Mouse (Mus musculus) gonadal fat pad, adult 2 months (tissue): ENCODE data around the gene Tbcel. TPM values are rescaled to one million over a fixed set of nuclear protein-coding genes. Genes with fewer than 3 reads are reported as not detected.
A peak's percentile ranks its signal among the peaks of the same experiment; 100 is the strongest.

Source experiments
- DNase-seq: peaks from one replicate; pipeline ENCODE4 v3.0.0-alpha.2; 2012; ENCODE audit warnings: low read depth
- polyA plus RNA-seq: library from polyadenylated mRNA; depleted of rRNA; stranded (reverse); fragments of >200 nt; gene quantifications from 2 replicates; pipeline ENCODE4 v1.2.3, GENCODE M21; 2012

Gene Tbcel
- polyA plus RNA-seq, 1 experiment: 9.0 TPM

- DNase-seq: no peak
Measured at GRCm38 (mm10) chr9:42449043-42449442, 58.6 kb downstream of the Tbcel start.

- no peak for DNase-seq
Measured at GRCm38 (mm10) chr9:42442100-42442499, 65.5 kb downstream of the Tbcel start.

- DNase-seq: no peak
Measured at GRCm38 (mm10) chr9:42441234-42441633, 66.4 kb downstream of the Tbcel start.

GRCm38 (mm10) chr9:42439446-42439845, 68.2 kb downstream of the Tbcel start:
- no peak for DNase-seq

- DNase-seq: no peak
Measured at GRCm38 (mm10) chr9:42432155-42432554, 75.5 kb downstream of the Tbcel start.

GRCm38 (mm10) chr9:42431606-42432005, 76.0 kb downstream of the Tbcel start:
- DNase-seq: peak; percentile 65

- DNase-seq: no peak
Measured at GRCm38 (mm10) chr9:42428060-42428924, 79.3 kb downstream of the Tbcel start.

- no peak for DNase-seq
Measured at GRCm38 (mm10) chr9:42426661-42427358, 80.8 kb downstream of the Tbcel start.

- DNase-seq: no peak
Measured at GRCm38 (mm10) chr9:42423649-42424048, 84.0 kb downstream of the Tbcel start.

GRCm38 (mm10) chr9:42419687-42420086, 87.9 kb downstream of the Tbcel start:
- no peak for DNase-seq

- DNase-seq: no peak
Measured at GRCm38 (mm10) chr9:42418786-42419185, 88.8 kb downstream of the Tbcel start.

- DNase-seq: no peak
Measured at GRCm38 (mm10) chr9:42417352-42417952, 90.2 kb downstream of the Tbcel start.

GRCm38 (mm10) chr9:42415184-42415583, 92.4 kb downstream of the Tbcel start:
- no peak for DNase-seq

GRCm38 (mm10) chr9:42413345-42413744, 94.3 kb downstream of the Tbcel start:
- no peak for DNase-seq

- DNase-seq: no peak
Measured at GRCm38 (mm10) chr9:42411296-42411695, 96.3 kb downstream of the Tbcel start.

GRCm38 (mm10) chr9:42405736-42406135, 101.9 kb downstream of the Tbcel start:
- no peak for DNase-seq

GRCm38 (mm10) chr9:42401486-42401885, 106.1 kb downstream of the Tbcel start:
- no peak for DNase-seq

GRCm38 (mm10) chr9:42399829-42400228, 107.8 kb downstream of the Tbcel start, which contains the start of gene Tecta:
Tecta (minus strand) TSS chr9:42399929.
- no peak for DNase-seq

GRCm38 (mm10) chr9:42396141-42396540, 111.5 kb downstream of the Tbcel start:
- no peak for DNase-seq

GRCm38 (mm10) chr9:42394903-42395302, 112.7 kb downstream of the Tbcel start:
- DNase-seq: no peak

- no peak for DNase-seq
Measured at GRCm38 (mm10) chr9:42394321-42394720, 113.3 kb downstream of the Tbcel start.

GRCm38 (mm10) chr9:42392927-42393326, 114.7 kb downstream of the Tbcel start:
- DNase-seq: no peak

- no peak for DNase-seq
Measured at GRCm38 (mm10) chr9:42388490-42388889, 119.1 kb downstream of the Tbcel start.
